Mouse (Mus musculus) R1 (cell line): ENCODE data around the gene Pnpla2.

ENCODE experiments used
- DNase-seq: peaks from one replicate; pipeline ENCODE4 v3.0.0-alpha.2; 2018; ENCODE audit warnings: low read depth, low spot score

The Pnpla2 gene

GRCm38 (mm10) chr7:141431434-141432185, 23.4 kb upstream of the Pnpla2 start:
- DNase-seq, result no peak

- no peak for DNase-seq
Observed at GRCm38 (mm10) chr7:141432186-141432611, 22.8 kb upstream of the Pnpla2 start.

GRCm38 (mm10) chr7:141432741-141433516, 22.1 kb upstream of the Pnpla2 start:
- no peak for DNase-seq

- no peak for DNase-seq
Observed at GRCm38 (mm10) chr7:141433517-141434400, 21.2 kb upstream of the Pnpla2 start.

GRCm38 (mm10) chr7:141434464-141434863, 20.5 kb upstream of the Pnpla2 start:
- DNase-seq, result peak; percentile 55

GRCm38 (mm10) chr7:141435129-141435855, 19.7 kb upstream of the Pnpla2 start:
- DNase-seq, result peak; percentile 58

GRCm38 (mm10) chr7:141435856-141436522, 19.0 kb upstream of the Pnpla2 start:
- DNase-seq, result no peak

- DNase-seq, result no peak
Observed at GRCm38 (mm10) chr7:141436523-141436892, 18.5 kb upstream of the Pnpla2 start.

GRCm38 (mm10) chr7:141437178-141438120, 17.5 kb upstream of the Pnpla2 start, which contains the start of gene Slc25a22:
Gene Slc25a22, minus strand, starts transcription at chr7:141437892.
- peak; percentile 86 for DNase-seq

- DNase-seq, result no peak
Observed at GRCm38 (mm10) chr7:141438201-141438968, 16.6 kb upstream of the Pnpla2 start.

GRCm38 (mm10) chr7:141439140-141439679, 15.8 kb upstream of the Pnpla2 start:
- DNase-seq, result no peak

- no peak for DNase-seq
Observed at GRCm38 (mm10) chr7:141439811-141440210, 15.2 kb upstream of the Pnpla2 start.

GRCm38 (mm10) chr7:141440613-141441012, 14.4 kb upstream of the Pnpla2 start:
- DNase-seq, result peak; percentile 90

GRCm38 (mm10) chr7:141441460-141441859, 13.5 kb upstream of the Pnpla2 start:
- no peak for DNase-seq

GRCm38 (mm10) chr7:141442199-141442598, 12.8 kb upstream of the Pnpla2 start:
- DNase-seq, result no peak

- DNase-seq, result peak; percentile 81
Observed at GRCm38 (mm10) chr7:141443081-141443821, 11.7 kb upstream of the Pnpla2 start.

GRCm38 (mm10) chr7:141443828-141444237, 11.2 kb upstream of the Pnpla2 start, which contains the start of gene Pidd1:
Gene Pidd1, minus strand, starts transcription at chr7:141444025.
- DNase-seq, result peak; percentile 90
